Mouse (Mus musculus): ENCODE measurements around the gene Cmtm6. TPM values are rescaled to one million over a fixed set of nuclear protein-coding genes. Genes with fewer than 3 reads are reported as not detected.

The Cmtm6 gene
- polyA plus RNA-seq, 1 experiment from 2014 or later, result 32.6 TPM

DNA sequence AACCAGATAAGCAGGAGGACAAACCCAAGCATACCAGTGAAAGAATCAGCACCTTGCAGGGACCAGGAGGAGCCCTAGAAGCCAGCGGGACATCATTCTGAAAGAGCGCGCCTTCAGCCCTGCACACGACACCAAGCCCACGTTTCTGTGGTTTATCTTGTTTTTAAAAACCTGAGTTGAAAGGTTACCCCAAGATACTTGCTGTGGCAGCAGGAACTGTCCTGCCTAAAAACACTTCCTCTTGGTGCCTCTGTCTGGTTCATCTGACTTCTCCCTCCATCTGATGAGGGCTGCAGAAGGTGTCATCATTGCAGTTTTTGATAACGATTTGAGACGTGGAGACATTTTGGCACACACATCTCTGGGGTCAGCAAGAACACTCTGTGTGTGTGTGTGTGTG, 56.8 kb downstream of the Cmtm6 start:
- Histone ChIP-seq H3K9me3 (0 out of 2 replicates have a peak, but pooled peaks cover 3% of the 10 kb centered on the region), H3K27ac (no peak overlapping the region), H3K4me1 (peaks cover 8% of the 10 kb centered on the region), H3K4me2 (no peak overlapping the region), H3K36me3 (no peaks in the 10 kb centered on the region), H3K9ac (no peak overlapping the region), H3K4me3 (no peak overlapping the region), H3K27me3 (no peaks in the 10 kb centered on the region)
- WGBS, result 88% methylated on average over 7 of the region's 7 CpGs
- no peak for ATAC-seq (ENCODE audit: insufficient number of reproducible peaks, insufficient read depth, low FRiP score, low TSS enrichment, low read depth)

DNA sequence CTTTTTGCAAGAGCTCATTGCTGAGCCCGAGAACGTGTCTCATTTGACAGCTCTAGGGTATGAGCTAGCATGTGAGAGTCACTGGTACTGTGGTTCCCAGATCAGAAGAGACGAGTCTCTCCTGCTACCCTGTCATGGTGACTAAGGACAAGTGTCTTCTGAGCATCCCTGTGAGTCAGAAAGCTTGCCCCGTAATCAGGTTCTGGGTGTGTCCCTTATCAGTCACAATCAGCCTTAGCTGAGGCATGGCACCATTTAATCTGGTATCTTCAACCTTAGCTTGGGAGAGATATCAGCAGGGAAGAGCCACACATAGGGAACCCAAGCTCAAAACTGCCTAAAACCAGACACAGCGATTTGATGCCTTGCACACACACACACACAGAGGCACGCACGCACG, 57.8 kb downstream of the Cmtm6 start:
- Histone ChIP-seq H3K4me2 (no peak overlapping the region), H3K9ac (no peak overlapping the region), H3K4me1 (peaks cover 8% of the 10 kb centered on the region), H3K9me3 (0 out of 2 replicates have a peak, but pooled peaks cover 3% of the 10 kb centered on the region), H3K27ac (no peak overlapping the region; the same call in 1 of the 2 replicates), H3K36me3 (no peaks in the 10 kb centered on the region), H3K4me3 (no peak overlapping the region), H3K27me3 (no peaks in the 10 kb centered on the region)
- ATAC-seq (ENCODE audit: insufficient number of reproducible peaks, insufficient read depth, low FRiP score, low TSS enrichment, low read depth), result no peak
- 87% methylated on average over 8 of the region's 8 CpGs for WGBS

- Histone ChIP-seq H3K27me3 (no peaks in the 10 kb centered on the region), H3K4me3 (no peak overlapping the region), H3K36me3 (no peaks in the 10 kb centered on the region), H3K9me3 (0 out of 2 replicates have a peak, but pooled peaks cover 3% of the 10 kb centered on the region), H3K4me2 (no peak overlapping the region), H3K4me1 (peaks cover 8% of the 10 kb centered on the region), H3K27ac (no peak overlapping the region), H3K9ac (no peak overlapping the region)
- no peak for ATAC-seq (ENCODE audit: insufficient number of reproducible peaks, insufficient read depth, low FRiP score, low TSS enrichment, low read depth)
- WGBS, result 59% methylated on average over 7 of the region's 7 CpGs
Measured at GRCm38 (mm10) chr9:114789557-114789956, 58.6 kb downstream of the Cmtm6 start.

DNA sequence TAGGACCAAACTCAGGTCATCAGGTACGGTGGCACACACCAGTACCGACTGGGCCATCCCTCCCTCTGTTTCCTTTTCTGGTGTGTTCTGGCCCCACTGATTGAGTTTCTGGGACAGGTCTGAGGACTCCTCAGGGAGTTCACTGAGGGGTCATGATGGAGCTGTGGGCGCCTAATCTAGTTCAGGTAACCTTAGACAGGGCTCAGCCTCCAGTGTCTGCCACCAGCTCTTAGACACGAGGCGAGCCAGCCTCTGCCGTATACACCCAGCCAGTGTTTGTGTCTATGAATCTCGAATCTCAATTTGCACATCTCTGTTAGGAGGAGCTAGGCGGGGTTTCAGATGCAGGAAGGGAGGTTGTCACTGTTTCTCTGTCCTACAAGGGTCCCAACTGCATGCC, 59.1 kb downstream of the Cmtm6 start:
- Histone ChIP-seq H3K4me2 (no peak overlapping the region), H3K4me3 (no peak overlapping the region), H3K9ac (no peak overlapping the region), H3K27me3 (no peaks in the 10 kb centered on the region), H3K27ac (no peak overlapping the region), H3K36me3 (no peaks in the 10 kb centered on the region), H3K9me3 (0 out of 2 replicates have a peak, but pooled peaks cover 3% of the 10 kb centered on the region), H3K4me1 (peaks cover 8% of the 10 kb centered on the region)
- ATAC-seq (ENCODE audit: insufficient number of reproducible peaks, insufficient read depth, low FRiP score, low TSS enrichment, low read depth), result no peak
- 73% methylated on average over 8 of the region's 8 CpGs for WGBS

GRCm38 (mm10) chr9:114793764-114794295, 62.9 kb downstream of the Cmtm6 start:
- no peak overlapping the region for H3K9ac ChIP-seq
- H3K36me3 ChIP-seq, result no peaks in the 10 kb centered on the region
- H3K9me3 ChIP-seq, result no peaks in the 10 kb centered on the region
- no peak overlapping the region for H3K27ac ChIP-seq
- H3K4me2 ChIP-seq, result no peak overlapping the region
- no peak for ATAC-seq (ENCODE audit: insufficient number of reproducible peaks, insufficient read depth, low FRiP score, low TSS enrichment, low read depth)
- H3K4me3 ChIP-seq, result no peak overlapping the region
- H3K4me1 ChIP-seq, result peaks cover 16% of the 10 kb centered on the region
- 77% methylated on average over 9 of the region's 9 CpGs for WGBS
- H3K27me3 ChIP-seq, result no peaks in the 10 kb centered on the region

GRCm38 (mm10) chr9:114794491-114794890, 63.6 kb downstream of the Cmtm6 start:
- Histone ChIP-seq H3K27ac (no peak overlapping the region), H3K4me3 (no peak overlapping the region), H3K27me3 (no peaks in the 10 kb centered on the region), H3K36me3 (no peaks in the 10 kb centered on the region), H3K9ac (no peak overlapping the region), H3K4me1 (peaks cover 21% of the 10 kb centered on the region), H3K9me3 (no peaks in the 10 kb centered on the region), H3K4me2 (no peak overlapping the region)
- 32% methylated on average over 4 of the region's 4 CpGs for WGBS
- ATAC-seq (ENCODE audit: insufficient number of reproducible peaks, insufficient read depth, low FRiP score, low TSS enrichment, low read depth), result no peak

- no peak overlapping the region for H3K27ac ChIP-seq
- WGBS, result 41% methylated on average over 11 of the region's 11 CpGs
- no peak overlapping the region for H3K9ac ChIP-seq
- H3K4me2 ChIP-seq, result no peak overlapping the region
- no peak overlapping the region for H3K4me3 ChIP-seq
- ATAC-seq (ENCODE audit: insufficient number of reproducible peaks, insufficient read depth, low FRiP score, low TSS enrichment, low read depth), result no peak
- no peaks in the 10 kb centered on the region for H3K9me3 ChIP-seq
- H3K36me3 ChIP-seq, result no peaks in the 10 kb centered on the region
- peaks cover 26% of the 10 kb centered on the region for H3K4me1 ChIP-seq
- H3K27me3 ChIP-seq, result 0 out of 2 replicates have a peak, but pooled peaks cover 2% of the 10 kb centered on the region
Measured at GRCm38 (mm10) chr9:114796473-114797050, 65.6 kb downstream of the Cmtm6 start.

GRCm38 (mm10) chr9:114797329-114798004, 66.6 kb downstream of the Cmtm6 start:
- WGBS, result 57% methylated on average over 11 of the region's 11 CpGs
- Histone ChIP-seq H3K9me3 (no peaks in the 10 kb centered on the region), H3K4me3 (no peak overlapping the region), H3K4me1 (peaks cover 26% of the 10 kb centered on the region), H3K4me2 (no peak overlapping the region), H3K36me3 (no peaks in the 10 kb centered on the region), H3K27ac (no peak overlapping the region), H3K27me3 (0 out of 2 replicates have a peak, but pooled peaks cover 2% of the 10 kb centered on the region), H3K9ac (no peak overlapping the region)
- ATAC-seq (ENCODE audit: insufficient number of reproducible peaks, insufficient read depth, low FRiP score, low TSS enrichment, low read depth), result peak; percentile 62; the same call in 1 of the 2 replicates

- H3K4me2 ChIP-seq, result no peak overlapping the region
- no peaks in the 10 kb centered on the region for H3K36me3 ChIP-seq
- no peak overlapping the region for H3K9ac ChIP-seq
Measured at GRCm38 (mm10) chr9:114798845-114799244, 67.9 kb downstream of the Cmtm6 start.

More at GRCm38 (mm10) chr9:114798845-114799244, 67.9 kb downstream of the Cmtm6 start:
- H3K4me3 ChIP-seq, result no peak overlapping the region
- peaks cover 26% of the 10 kb centered on the region for H3K4me1 ChIP-seq
- H3K9me3 ChIP-seq, result no peaks in the 10 kb centered on the region
- no peak overlapping the region for H3K27ac ChIP-seq
- WGBS, result 22% methylated on average over 6 of the region's 6 CpGs
- no peak for ATAC-seq (ENCODE audit: insufficient number of reproducible peaks, insufficient read depth, low FRiP score, low TSS enrichment, low read depth)
- 0 out of 2 replicates have a peak, but pooled peaks cover 2% of the 10 kb centered on the region for H3K27me3 ChIP-seq

Other genes with a start within 250 kb of the Cmtm6 start
- 0.14 and 0.56 TPM in 2 replicates for gene Ccr4, start 226.2 kb upstream of the Cmtm6 start, polyA plus RNA-seq (2015; fragmentation: Nextera tagmentation; extraction: Ambion mirVana)
- 0.59 and 0.60 TPM in 2 replicates for gene C130032M10Rik, start 215.4 kb upstream of the Cmtm6 start, polyA plus RNA-seq (2015; fragmentation: Nextera tagmentation; extraction: Ambion mirVana)
- 0.39 and 0.46 TPM in 2 replicates for gene Trim71, start 166.7 kb upstream of the Cmtm6 start, polyA plus RNA-seq (2015; fragmentation: Nextera tagmentation; extraction: Ambion mirVana)
- gene Cnot10, start 90.9 kb upstream of the Cmtm6 start, polyA plus RNA-seq (2015; fragmentation: Nextera tagmentation; extraction: Ambion mirVana), result 77.0 and 83.5 TPM in 2 replicates
- gene Dync1li1, start 42.3 kb upstream of the Cmtm6 start, polyA plus RNA-seq (2015; fragmentation: Nextera tagmentation; extraction: Ambion mirVana), result 68.3 and 68.5 TPM in 2 replicates
- gene Cmtm7, start 50.7 kb downstream of the Cmtm6 start, polyA plus RNA-seq (2015; fragmentation: Nextera tagmentation; extraction: Ambion mirVana), result 104 and 114 TPM in 2 replicates
- gene Cmtm8, start 113.0 kb downstream of the Cmtm6 start, polyA plus RNA-seq (2015; fragmentation: Nextera tagmentation; extraction: Ambion mirVana), result 13.2 and 19.2 TPM in 2 replicates
- gene Gpd1l, start 202.9 kb downstream of the Cmtm6 start, polyA plus RNA-seq (2015; fragmentation: Nextera tagmentation; extraction: Ambion mirVana), result 10.6 and 10.8 TPM in 2 replicates
- 1.6 and 2.3 TPM in 2 replicates for gene Osbpl10, start 247.5 kb downstream of the Cmtm6 start, polyA plus RNA-seq (2015; fragmentation: Nextera tagmentation; extraction: Ambion mirVana)